Mouse (Mus musculus): ENCODE measurements around the gene Map7d1.

The Map7d1 gene

GRCm38 (mm10) chr4:126269292-126269691 is 13.1 kb upstream of the Map7d1 start:
- DNase-seq (ENCODE audit: low spot score in 2 of 2) = no peak

DNA sequence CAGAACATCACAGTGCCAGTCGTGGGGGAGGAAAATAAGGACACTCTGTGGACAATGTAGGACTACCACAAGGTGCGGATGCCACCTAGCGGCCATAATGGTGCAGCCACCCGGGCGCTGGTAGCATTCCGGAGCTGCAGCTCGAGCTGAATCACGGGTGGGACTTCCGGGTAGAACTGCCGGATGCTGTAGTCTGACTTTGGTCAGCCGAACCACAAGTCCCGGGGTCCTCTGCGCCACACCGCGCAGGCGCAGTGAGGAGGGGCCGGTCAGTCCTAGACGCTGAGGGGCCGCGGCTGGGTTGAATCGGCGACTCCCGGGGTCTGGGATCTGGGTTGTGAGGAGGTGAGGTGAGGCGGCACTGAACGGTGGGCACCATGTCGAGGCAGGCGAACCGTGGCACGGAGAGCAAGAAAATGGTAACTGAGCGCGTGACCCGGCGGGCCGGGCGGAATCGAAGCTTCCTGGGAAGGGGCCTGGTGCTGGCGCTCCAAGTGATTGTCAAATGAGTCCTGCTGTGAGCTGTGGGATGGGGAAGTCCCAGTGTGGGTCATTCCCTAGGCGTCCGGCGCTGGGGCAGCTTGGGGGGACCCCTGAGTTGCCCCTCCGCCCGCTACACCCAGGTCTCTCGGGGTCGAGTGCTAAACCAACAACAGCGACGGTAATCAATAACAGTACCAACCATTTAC is 6.1 kb upstream of the Map7d1 start, which contains the start of gene Trappc3:
Gene Trappc3 (plus strand): TSS at position 207 of the 689 bp plus-strand sequence.
- DNase-seq (ENCODE audit: low spot score in 2 of 2) = peak; percentile 93 to 99

- no peak for DNase-seq (ENCODE audit: low spot score in 2 of 2)
These were observed 5.5 kb upstream of the Map7d1 start for GRCm38 (mm10) chr4:126261675-126262074.

DNA sequence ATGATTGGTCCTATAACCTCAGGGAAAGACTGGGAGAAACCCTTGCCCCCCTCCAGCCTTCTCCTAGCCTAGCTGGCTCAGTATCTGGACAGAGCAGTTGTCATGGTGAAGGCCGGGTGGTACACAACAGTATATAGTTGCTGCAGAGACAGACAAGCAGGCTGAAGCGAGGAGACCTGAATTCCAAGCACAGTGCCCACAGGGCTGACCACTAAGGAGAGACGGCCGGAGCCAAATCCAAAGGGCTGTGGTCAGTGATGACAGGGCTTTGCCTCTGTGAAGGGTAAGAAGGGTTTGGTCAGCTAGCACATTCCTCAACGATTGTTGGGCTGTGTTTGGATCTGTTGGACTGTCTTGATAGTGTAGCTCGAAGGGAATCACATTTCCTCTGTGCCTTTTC is 5.1 kb upstream of the Map7d1 start:
- DNase-seq (ENCODE audit: low spot score in 2 of 2) = no peak

GRCm38 (mm10) chr4:126260520-126261201 is 4.5 kb upstream of the Map7d1 start:
- peak in 1 of 2 experiments; percentile 87 for DNase-seq (ENCODE audit: low spot score in 2 of 2)

DNA sequence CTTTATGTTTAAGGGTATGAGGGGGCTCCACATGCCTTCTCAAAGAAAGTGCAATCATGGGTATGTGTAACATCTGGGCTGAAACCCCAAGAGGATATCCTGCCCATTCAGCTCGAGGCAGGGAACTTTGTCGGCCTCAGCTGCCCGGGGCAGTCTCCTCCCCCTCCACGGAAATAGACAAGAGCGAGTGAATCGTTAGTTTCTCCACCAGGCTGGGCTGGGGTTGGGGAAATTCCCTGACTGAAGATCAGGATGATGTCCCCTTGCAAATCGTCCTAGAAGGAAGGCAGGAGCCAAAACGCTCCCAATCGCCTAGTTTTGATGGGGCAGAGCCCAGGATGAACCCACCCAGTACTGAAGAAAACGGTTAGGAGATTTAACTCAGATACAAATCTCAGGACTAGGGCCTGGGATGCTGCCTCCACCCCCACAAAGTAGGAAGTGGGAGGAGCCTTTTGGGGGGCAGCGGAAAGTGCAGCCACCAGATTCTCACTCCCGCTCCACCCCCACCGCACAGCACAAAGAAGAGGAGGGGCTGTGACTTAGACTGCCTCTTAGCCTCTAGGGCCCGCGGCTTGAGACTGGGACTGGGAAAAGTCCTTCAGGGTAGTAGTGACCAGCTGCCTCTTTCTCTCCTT is 3.5 kb upstream of the Map7d1 start:
- DNase-seq (ENCODE audit: low spot score in 2 of 2) = peak in 1 of 2 experiments; percentile 67

DNA sequence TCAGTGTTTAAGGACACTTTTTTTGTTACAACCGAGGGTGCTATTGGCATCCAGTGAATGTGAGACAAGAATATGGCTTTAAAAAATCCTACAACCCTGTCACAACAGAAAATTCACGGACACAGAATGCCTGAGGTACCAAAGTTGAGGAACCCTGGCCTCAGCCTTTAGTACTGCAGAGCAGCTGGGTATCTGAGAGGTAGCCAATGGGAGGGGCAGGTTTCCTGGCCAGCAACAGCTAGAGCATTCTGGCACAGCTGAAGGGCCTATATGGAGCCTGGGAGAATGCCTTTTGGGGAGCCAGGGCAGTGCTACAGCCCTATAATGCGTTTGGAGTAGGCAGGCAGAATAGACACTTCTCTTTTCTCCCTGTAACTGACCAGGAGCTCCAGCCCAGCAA is 2.9 kb upstream of the Map7d1 start:
- DNase-seq (ENCODE audit: low spot score in 2 of 2) = no peak

- no peak for DNase-seq (ENCODE audit: low spot score in 2 of 2)
These were observed 1.1 kb upstream of the Map7d1 start for GRCm38 (mm10) chr4:126256967-126257881.

DNA sequence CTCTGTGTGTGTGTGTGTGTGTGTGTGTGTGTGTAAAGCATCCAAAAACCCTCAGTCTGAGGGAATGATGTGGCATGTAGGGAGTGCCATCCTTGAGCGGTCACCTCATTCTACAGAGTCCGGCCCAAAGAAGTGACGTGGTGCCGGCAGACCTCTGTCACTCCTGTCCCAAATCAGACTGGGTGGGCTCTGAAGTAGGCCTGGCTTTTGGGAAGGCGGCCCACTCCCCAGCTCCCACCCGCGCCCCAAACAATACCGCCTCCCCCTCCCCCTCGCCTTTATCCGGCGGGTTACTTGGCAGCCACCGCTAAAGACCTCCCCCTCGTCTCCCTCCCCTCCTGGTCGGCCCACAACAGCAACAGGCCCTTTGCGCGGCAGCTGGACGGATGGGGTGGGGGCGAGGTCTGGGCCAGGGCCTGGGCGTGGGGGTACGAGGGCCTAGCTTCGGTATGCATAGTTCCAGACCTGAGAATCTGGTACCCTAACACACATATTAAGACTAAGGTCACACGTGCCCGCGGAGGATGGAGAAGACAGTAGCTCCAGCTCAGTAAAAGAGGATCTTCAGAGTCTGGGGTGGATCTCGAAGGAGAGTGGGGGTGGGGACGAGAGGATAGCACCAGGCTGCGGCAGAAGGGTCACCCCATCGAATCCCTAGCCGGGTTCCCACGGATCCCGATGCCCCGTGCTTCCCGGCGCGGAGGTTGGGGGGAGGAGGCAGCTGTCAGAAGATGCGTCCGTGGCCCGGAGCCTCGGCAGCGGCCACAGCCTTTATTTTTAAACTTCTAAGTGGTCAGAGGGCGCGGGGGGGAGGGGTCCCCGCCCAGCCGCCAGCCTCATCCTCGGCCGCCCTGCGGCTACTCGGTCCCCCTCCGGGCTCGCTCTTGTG is 786 bp downstream of the Map7d1 start:
- no peak for DNase-seq (ENCODE audit: low spot score in 2 of 2)

DNA sequence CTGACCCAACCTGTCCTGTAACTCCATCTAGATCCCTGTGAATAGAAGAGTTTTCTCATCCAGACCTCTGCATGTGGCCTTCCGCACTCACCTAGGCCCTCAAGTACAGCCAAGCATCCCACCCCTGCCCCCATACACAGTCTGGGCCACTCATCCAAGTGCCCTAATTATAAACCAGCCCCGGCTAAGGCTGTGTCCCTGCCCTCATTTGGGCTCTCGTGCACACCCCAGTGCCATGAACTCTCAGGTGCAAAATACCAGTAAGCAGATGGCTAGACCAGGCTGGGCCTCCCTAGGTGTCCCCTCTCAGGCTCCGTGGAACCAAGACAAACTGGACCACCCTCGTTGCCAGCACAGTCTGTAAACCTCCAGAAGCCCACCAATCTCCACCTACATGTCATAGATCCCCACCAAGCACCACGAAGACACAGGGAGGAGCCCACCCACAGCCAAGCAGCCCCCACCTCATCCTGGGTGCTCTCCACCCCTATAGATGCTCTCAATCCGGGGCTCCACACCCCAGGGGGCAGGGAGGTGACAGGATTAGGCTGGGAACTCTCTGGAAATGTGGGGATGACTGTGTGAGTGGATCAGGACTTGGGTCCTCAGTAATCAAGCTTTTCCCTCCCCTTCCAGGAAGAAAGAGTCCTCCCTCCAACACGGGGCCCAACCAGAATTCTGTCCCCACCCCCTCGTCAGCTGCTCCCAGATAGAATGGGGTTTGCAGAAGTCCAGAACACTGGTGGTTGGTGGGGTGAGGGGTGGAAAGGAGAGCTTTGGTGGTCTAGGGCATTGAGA is 1.6 kb downstream of the Map7d1 start:
- no peak for DNase-seq (ENCODE audit: low spot score in 2 of 2)

DNA sequence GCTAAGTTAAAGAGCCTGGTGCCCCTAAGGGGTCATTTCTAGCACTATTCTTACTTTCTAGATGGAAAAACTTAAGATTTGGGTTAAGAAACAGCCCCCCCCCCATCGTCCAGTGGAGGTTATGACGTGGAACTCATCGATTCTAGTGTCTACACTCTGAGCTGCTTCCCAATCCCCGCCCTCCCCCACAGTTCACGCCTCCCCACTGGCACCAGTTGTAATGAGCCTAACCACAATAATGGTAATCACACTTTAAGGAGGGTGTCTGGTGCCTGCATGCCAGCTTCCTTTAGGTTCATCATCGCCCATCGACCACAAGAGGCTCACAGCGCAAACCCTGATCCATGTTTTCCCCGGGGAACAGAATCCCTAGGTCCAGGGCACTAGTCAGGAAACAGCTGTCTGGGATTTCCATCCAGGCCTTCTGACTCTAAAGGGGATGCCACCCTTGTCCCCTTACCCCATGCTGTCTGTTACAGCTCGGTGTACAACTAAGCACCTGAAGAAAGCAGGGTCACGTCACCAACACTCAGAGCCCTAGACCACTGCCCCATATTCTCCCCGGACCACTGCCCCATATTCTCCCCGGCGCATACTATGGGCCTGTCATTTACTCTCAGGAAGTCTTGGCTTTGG is 2.4 kb downstream of the Map7d1 start:
- no peak for DNase-seq (ENCODE audit: low spot score in 2 of 2)

GRCm38 (mm10) chr4:126252411-126253237 is 3.5 kb downstream of the Map7d1 start:
- DNase-seq (ENCODE audit: low spot score in 2 of 2) = no peak

- DNase-seq (ENCODE audit: low spot score in 2 of 2) = no peak
These were observed 4.4 kb downstream of the Map7d1 start for GRCm38 (mm10) chr4:126251655-126252254.

DNA sequence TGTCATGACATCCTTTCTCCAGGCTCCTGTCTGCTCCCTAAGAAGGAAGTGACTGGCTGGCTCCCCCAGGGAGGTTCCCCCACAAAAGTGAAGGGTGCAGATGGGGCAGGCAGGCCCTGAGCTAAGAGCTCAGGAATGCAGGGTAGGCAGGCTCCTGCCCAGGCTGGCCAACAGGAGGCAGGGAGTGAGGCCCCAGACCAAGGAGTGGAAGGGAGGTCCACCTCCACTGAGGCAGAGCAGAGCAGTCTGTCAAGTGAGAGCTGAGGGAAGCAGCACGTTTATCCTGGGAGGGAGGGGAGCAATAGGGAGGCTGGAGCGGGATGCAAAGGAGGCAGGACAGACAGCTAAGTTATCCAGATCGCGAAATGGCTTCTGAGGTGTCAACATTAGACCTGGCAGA is 5.5 kb downstream of the Map7d1 start:
- DNase-seq (ENCODE audit: low spot score in 2 of 2) = no peak

- no peak for DNase-seq (ENCODE audit: low spot score in 2 of 2)
These were observed 7.8 kb downstream of the Map7d1 start for GRCm38 (mm10) chr4:126248261-126248868.

GRCm38 (mm10) chr4:126246202-126246889 is 9.8 kb downstream of the Map7d1 start:
- no peak for DNase-seq (ENCODE audit: low spot score in 2 of 2)

DNA sequence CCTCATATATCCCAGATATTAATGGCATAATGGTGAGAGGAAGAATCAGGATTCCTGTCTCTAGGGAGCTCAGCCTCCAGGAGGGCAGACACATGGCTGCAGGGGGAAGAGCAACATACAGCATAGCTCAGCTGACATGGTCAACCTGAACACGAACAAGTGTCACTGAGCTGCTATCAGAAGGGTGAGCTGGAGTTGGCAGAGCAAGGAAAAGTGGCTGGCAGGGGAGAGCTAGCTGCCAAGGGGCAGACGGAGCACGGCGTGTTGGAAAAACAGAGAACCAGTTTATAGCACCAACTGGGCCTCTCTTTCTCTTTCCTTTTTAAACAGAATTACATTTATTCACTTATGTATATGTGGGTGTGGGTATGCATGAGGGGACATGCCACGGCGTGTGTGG is 13.6 kb downstream of the Map7d1 start:
- no peak for DNase-seq (ENCODE audit: low spot score in 2 of 2)
